Mouse (Mus musculus) olfactory bulb, adult 2 months (tissue): ENCODE measurements around the gene Tnfrsf13b.
"Not testable (repeated sequence)": the region's sequence is repeated elsewhere in the genome, so short reads cannot be mapped to it uniquely, and the experiment has no call there.

ENCODE experiments used
- CTCF ChIP-seq: fragments of 200-500 bp; IDR thresholded peaks from 2 replicates; pipeline ENCODE4 v1.5.1; 2012; ENCODE audit warnings: low read depth, mild to moderate bottlenecking, low read length, moderate library complexity; ENCODE audit not compliant: insufficient read depth
- POLR2A ChIP-seq: fragments of 200-500 bp; IDR thresholded peaks from 2 replicates; pipeline ENCODE4 v1.6.1; 2012; ENCODE audit warnings: mild to moderate bottlenecking, low read depth, low read length, moderate library complexity; ENCODE audit not compliant: insufficient read depth

DNA sequence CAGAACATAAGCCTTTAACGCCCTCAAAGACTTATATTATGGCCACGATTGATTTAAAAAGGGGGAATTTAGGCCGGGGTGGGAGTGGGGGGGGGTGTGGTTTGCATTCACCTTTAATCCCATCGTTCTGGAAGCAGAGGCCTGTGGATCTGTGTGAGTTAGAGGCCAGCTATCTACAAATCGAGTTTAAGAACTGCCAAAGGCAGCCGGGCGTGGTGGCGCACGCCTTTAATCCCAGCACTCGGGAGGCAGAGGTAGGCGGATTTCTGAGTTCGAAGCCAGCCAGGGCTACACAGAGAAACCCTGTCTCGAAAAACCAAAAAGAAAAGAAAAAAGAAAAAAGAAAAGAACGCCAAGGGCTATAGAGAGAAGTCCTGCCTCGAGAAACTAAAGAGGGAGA is 46.9 kb downstream of the Tnfrsf13b start:
- TF ChIP-seq POLR2A, CTCF: not testable (repeated sequence)
